Mouse (Mus musculus): Measurements from ENCODE around the gene Nr1h4.
"Not testable (repeated sequence)": the region's sequence is repeated elsewhere in the genome, so short reads cannot be mapped to it uniquely, and the experiment has no call there.

Nr1h4 gene

DNA sequence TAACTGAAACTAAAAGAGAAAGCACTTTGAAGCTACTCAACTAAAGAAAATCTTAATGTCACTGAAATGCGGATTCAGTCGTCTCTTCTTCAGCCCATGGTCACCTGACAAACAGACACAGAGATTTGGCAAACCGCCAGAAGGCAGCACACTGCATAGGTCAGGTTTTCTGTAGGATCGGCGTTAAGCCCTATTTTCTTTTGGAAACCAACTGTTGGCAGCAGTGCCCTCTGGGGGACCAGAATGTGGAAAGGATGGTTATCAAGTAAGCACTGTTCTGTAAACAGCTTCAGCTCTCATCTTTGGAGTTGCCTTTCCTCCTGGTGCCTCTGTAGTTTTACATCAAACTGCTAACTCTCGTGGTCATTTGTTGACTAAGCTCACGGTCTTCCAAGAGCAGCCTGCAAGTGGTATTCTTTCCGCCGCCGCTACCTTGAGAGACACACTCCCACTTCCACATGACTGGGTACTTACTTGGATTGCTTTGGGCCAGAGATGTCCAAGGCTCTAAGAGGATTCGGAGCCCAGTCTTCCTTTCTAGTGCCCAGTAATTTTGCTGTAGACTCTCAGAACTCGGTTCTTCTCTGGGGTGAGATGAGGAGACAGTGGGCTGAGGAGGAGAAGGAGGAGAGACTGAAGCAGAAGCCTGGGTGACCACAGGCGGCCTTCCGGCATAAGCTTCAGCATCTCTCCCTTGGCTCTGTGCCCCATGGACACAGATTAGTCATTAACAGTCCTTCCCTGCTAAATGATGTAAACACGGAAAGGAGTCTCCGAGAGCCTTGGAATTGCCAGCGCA is at the start of gene Nr1h4:
Gene Nr1h4, minus strand, starts transcription at position 657 of the 799 bp plus-strand sequence.
- in situ Hi-C loops (cut with MboI; ENCODE audit: low sequenced_read_pairs), result no loop called here

GRCm38 (mm10) chr10:89578801-89579200 is 45.4 kb upstream of the Nr1h4 start:
- in situ Hi-C loops (cut with MboI; ENCODE audit: low sequenced_read_pairs), result no loop called here

DNA sequence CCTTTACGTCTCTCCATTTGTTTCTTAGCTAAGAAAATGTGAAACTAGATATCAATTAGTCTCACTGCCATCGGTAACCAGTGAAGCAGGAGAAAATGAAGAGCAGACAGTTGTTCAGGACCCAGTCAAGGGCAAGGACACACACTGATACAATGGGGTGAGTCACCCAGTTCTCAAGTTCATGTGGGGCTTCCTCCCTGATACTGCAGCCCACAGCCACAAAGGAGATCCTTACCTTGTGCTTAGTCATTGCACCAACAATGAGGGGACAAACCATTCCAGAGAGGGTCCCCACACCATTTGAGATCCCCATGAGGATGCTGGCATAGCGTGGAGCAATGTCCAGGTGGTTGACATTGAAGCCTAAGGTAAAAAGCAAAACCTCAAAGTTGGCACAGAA is 44.3 kb upstream of the Nr1h4 start:
- in situ Hi-C loops (cut with MboI; ENCODE audit: low sequenced_read_pairs), result no loop called here

DNA sequence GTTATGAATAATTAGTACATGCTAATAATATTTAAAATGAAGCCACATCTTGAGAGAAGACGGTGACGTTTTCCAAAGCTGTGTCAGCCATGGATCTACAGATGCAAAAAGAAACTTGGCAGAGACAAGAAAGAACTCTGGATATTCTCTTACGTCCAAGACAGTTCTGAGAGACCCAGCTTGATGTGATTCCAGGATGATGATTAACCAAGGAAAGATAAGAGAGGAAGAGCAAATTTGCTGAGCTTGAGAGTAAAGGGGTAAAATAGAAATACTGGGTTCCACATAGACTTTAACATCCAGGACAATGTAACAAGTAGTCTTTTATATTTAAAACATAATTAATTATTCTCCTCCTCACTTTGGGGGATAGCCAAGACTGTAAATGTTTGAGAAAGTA is 40.0 kb upstream of the Nr1h4 start:
- in situ Hi-C loops (cut with MboI; ENCODE audit: low sequenced_read_pairs), result no loop called here

- in situ Hi-C loops (cut with MboI; ENCODE audit: low sequenced_read_pairs), result no loop called here
These were observed 39.6 kb upstream of the Nr1h4 start for GRCm38 (mm10) chr10:89572946-89573345.

DNA sequence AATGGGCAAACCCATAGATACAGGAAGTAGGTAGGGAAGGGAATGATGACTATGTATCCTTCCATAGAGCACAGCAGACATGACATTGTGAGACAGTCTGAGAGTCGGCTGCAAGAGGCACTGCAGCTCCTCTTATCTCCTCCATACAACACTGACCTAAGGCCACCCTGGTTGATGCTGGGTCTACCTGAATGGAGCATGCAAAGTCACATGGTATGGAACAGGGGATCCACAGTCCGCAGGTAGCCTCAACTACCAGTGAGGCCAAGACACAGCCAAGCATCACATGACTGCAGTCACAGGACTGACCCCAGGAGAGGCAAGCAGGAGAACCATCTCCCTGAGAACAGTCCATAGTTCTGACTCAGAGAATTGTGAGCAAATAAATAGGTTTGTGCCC is 34.0 kb upstream of the Nr1h4 start:
- in situ Hi-C loops (cut with MboI; ENCODE audit: low sequenced_read_pairs), result no loop called here

- in situ Hi-C loops (cut with MboI; ENCODE audit: low sequenced_read_pairs), result no loop called here
These were observed 32.1 kb upstream of the Nr1h4 start for GRCm38 (mm10) chr10:89565301-89566022.

- in situ Hi-C loops (cut with MboI; ENCODE audit: low sequenced_read_pairs), result no loop called here
These were observed 28.7 kb upstream of the Nr1h4 start for GRCm38 (mm10) chr10:89562113-89562512.

GRCm38 (mm10) chr10:89559351-89559750 is 26.0 kb upstream of the Nr1h4 start:
- in situ Hi-C loops (cut with MboI; ENCODE audit: low sequenced_read_pairs), result no loop called here

GRCm38 (mm10) chr10:89554885-89555284 is 21.5 kb upstream of the Nr1h4 start:
- in situ Hi-C loops (cut with MboI; ENCODE audit: low sequenced_read_pairs), result not testable (repeated sequence)

GRCm38 (mm10) chr10:89553855-89554254 is 20.5 kb upstream of the Nr1h4 start:
- in situ Hi-C loops (cut with MboI; ENCODE audit: low sequenced_read_pairs), result not testable (repeated sequence)

DNA sequence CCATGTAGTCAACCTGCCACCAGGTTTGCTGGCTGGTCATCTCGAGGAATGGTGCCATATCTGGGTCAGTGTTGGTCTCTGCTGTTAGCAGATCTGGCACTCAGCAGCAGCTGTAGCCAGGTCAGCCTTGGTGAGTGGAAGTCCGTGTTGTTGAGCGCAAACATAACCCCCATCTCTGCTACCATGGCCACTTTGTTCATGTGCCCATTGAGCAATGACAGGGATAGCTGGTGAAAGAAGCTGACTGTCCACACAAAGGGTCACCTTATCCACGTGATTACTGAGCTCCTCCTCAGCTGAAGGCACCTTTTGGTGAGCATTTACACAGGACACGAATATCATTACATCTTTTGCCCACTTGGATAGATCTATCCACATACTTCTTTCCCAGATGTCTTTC is 19.6 kb upstream of the Nr1h4 start:
- in situ Hi-C loops (cut with MboI; ENCODE audit: low sequenced_read_pairs), result no loop called here

GRCm38 (mm10) chr10:89551657-89552056 is 18.3 kb upstream of the Nr1h4 start:
- in situ Hi-C loops (cut with MboI; ENCODE audit: low sequenced_read_pairs), result no loop called here

DNA sequence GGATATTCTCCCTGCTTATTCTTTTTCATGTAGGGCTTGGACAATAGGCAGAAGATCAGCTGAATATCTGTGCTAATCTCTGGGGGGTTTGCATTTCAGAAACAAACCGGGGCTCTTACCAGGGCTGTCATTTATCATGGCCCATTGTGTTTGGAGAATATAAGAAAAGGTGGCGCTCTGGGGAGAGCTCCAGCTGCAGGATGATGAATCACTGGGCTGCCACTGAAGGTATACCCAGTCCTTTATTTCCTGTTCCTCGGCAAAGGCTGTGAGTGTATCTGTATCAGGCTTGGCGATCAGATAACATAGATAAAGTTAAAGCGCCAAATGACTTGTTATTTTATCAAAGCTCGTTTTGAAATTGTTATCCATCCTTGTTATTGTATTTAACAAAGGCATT is 14.6 kb upstream of the Nr1h4 start:
- in situ Hi-C loops (cut with MboI; ENCODE audit: low sequenced_read_pairs), result no loop called here

GRCm38 (mm10) chr10:89546989-89547388 is 13.6 kb upstream of the Nr1h4 start:
- in situ Hi-C loops (cut with MboI; ENCODE audit: low sequenced_read_pairs), result no loop called here

DNA sequence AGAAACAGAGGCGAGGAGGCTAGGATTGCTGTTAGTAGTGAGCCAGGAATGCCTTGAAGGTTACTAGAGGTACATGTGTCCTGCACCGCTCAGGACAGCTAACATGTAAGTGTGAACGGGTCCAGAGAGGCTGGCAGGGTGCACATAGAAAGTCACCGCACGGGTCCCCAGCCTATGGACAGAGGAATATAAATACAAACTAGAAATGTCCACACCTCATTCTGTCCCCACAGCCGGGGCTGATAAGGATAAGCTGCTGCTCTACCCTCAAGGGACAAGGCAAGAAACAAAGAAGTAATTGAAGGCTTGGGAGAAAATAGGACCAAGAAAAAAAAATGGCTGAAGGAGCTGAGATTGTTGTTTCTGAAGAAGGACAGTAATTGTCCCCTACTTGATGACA is 10.5 kb upstream of the Nr1h4 start:
- in situ Hi-C loops (cut with MboI; ENCODE audit: low sequenced_read_pairs), result no loop called here

DNA sequence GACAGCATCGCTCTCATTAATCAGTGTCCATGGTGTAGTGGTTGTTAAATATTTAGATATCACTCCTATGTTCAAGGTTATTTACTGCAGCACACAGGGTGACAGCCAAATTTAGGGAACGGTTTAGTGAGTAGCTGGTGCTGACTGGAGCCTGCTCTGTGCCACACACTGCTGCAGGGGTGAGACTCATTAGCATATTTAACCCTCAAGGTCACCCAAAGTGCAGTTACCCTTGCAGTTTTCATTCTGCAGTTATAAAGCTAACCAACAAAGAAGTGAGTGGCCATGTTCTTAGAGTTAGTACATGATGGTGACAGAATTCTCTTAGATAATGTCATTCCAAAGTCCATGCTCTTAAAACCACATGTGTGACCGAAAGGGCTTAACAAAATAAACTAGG is 8.9 kb upstream of the Nr1h4 start:
- in situ Hi-C loops (cut with MboI; ENCODE audit: low sequenced_read_pairs), result no loop called here

- in situ Hi-C loops (cut with MboI; ENCODE audit: low sequenced_read_pairs), result no loop called here
These were observed 934 bp downstream of the Nr1h4 start for GRCm38 (mm10) chr10:89532451-89532850.

DNA sequence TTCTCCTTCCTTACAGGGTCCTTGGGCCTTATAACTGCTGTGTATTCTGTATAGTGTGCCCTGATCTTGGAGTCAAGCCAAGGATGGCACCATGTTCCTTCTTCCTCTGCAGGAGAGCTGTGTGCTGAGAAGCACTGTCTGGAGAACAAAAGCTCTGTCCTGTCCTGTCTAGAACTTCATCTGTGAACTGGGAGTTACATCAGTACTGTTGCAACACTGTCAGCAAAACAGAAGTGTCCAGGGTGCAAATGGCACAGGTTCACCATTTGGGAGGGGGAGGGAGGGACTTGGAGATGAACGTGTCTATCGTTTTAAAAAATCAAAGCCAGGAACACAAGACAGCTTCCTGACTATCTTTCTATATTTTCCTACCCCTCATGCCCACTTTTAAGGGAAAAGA is 1.4 kb downstream of the Nr1h4 start:
- in situ Hi-C loops (cut with MboI; ENCODE audit: low sequenced_read_pairs), result no loop called here

DNA sequence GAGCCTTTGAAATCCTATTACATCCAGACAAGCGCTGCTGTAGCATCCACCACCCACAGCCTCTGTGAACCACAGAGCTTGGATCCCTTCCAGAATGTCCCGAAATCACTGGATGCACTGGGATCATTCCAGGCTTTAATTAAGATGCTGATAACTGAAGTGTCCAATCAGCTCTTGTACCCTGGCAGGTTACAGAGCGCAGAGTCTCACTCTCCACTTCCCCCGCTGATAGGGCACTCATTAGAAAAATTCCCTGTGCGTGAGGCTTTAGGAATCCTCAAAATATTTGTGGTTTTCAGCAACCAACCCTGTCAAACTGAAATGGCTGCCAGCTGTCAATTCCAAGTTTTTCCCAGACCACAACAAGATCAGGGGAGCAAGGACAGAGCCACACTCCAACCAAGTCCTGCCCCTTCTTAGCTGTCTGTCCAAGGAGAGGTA is 2.2 kb downstream of the Nr1h4 start:
- in situ Hi-C loops (cut with MboI; ENCODE audit: low sequenced_read_pairs), result no loop called here

DNA sequence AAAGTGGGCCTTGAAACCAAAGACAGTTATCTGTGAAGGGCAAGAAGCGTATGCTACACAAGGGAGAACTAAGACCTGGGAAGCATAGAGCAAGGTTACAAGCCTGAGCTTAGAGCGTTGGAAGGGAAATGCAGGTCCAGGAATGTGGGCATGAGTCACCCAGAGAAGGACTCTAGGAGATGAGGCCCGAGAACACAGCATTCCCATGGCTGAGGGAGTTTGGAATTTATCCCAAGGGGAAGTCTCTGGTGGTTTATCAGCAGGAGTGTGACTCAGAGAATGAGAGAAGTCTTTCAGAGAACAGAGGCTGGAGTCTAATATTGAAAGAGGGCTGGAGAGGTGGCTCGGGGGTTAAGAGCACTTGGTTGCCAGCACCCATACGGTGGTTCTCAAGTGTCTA is 6.3 kb downstream of the Nr1h4 start:
- in situ Hi-C loops (cut with MboI; ENCODE audit: low sequenced_read_pairs), result no loop called here

- in situ Hi-C loops (cut with MboI; ENCODE audit: low sequenced_read_pairs), result no loop called here
These were observed 7.6 kb downstream of the Nr1h4 start for GRCm38 (mm10) chr10:89525823-89526222.

Data from CH12F3 (cell line).